Mouse (Mus musculus): ENCODE data around the gene Rogdi.

Gene Rogdi

DNA sequence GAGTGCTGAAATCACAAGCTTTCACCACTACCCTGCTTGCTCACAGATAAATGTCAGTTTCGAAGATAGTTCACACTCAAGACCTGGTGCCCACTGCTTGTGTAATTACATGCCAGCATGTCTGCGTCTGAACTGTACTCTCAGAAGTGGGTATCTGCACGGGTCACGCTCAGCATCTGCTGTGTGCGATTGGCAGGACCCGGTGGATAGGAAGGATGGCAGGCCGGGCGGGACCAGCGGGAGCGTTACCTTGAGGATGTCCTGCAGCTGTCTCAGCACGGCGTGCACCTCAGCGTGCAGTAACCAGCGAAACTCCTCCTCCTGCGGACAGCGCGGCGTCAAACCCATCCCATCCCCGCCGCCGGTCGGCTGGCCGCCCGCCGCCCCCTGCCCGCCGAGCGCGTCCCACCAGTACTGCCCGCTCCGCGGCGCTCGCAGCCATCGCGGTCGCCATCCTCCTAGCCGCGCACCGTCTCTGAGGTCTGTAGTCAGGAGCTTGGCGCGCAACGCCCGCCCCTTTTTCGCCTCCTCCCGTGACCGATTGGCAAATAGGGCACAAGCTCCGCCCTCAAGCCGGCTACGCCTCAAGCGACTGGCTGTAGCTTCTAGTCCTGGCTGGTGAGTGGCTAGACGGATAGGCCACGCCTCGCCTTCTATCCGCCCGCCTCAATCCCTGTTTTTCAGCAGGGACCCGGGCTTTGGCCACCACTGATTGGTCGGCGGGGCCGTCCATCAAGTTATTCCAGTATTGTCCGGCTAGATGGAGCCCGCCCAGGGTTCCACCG, at the start of gene Rogdi:
Rogdi (minus strand) TSS at position 500 of the 785 bp plus-strand sequence.
- DNase-seq (ENCODE audit: extremely low spot score) = peak; percentile 99

DNA sequence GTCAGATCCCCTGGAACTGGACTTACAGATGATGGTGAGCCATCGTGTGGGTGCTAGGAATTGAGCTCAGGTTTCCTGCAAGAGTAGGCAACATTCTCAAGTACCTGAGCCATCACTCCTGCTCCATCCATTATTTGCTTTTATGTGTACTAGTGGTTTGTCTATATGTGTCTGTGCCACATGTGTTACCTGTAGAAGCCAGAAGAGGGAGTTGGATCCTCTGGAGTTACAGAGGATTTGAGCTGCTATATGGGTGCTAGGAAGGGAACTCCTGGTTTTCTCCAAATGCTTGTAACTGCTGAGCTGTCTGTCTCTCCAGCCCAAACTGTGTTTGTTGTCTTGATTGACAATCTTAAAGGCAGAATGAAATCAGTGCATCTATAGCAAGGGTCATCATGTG, 44.8 kb upstream of the Rogdi start:
- DNase-seq (ENCODE audit: extremely low spot score) = peak; percentile 4

DNA sequence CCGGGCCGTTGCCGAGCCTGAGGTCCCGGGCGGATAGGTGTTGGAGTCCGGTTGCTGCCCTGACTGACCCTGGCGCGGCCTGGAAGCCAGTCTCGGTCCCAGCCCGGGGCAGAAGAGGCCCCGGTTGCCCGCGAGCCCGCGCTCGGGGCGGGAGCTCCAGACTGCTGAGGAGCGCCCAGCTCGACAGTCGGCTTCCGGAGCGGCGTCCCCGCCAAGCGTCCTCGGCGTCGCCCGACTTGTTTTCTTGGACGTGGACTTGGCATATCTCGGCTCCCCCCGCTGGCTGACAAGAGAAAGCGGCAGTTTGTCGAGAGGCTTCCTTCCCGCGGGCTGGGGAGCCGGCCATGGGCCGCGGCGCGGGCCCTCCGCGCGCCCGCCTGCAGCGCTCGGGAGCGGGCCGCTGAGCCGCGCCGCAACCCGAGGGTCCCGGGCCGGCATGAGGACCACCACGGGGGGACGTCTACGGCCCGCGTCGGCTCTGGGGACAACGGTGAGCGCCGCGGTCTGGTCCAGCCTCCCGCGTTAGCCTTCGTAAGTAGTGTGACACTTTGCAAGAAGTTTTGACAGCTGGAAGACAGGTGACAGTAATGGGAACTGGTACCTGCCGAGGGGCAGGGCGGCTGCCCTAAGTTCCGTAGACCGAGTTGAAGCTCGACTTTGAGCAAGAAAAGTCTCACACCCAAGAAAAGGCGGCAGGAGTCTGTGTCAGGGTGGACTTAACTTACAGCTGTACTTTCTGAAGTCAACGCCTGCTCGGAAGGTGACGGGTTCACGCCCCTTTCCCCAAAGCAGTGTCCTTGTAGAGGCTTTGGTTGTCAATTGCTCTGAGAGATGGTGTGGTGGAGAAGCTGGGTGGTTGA, 37.1 kb upstream of the Rogdi start:
- no peak for DNase-seq (ENCODE audit: extremely low spot score)

DNA sequence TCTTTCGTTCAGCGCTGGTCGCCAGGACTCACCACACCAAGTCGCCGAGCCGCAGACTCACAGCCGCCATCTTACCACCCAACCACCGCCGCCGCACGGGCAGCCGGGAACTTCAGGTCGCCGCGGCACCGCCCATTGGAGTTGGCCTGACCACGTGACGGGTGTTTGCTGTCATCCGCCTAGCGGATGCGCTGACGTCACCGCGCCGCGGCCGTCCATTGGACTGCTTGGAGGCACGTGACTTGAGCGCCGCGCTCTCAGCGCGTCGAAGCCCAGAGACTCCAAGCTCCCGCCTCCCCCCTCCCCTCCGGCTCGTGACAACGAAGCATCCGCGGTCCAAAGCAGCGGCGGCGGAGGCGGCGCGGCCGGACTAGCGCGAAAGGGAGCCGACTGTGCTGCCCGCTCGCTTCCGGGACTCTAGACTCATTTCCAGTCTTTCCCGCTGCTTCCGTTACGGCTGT, 36.5 kb upstream of the Rogdi start, which contains the start of the genes Glyr1 and Ubn1:
Glyr1 (minus strand) TSS at position 90 of the 461 bp plus-strand sequence.
Ubn1 (plus strand) TSS at position 284 of the 461 bp plus-strand sequence.
- peak; percentile 97 for DNase-seq (ENCODE audit: extremely low spot score)

DNA sequence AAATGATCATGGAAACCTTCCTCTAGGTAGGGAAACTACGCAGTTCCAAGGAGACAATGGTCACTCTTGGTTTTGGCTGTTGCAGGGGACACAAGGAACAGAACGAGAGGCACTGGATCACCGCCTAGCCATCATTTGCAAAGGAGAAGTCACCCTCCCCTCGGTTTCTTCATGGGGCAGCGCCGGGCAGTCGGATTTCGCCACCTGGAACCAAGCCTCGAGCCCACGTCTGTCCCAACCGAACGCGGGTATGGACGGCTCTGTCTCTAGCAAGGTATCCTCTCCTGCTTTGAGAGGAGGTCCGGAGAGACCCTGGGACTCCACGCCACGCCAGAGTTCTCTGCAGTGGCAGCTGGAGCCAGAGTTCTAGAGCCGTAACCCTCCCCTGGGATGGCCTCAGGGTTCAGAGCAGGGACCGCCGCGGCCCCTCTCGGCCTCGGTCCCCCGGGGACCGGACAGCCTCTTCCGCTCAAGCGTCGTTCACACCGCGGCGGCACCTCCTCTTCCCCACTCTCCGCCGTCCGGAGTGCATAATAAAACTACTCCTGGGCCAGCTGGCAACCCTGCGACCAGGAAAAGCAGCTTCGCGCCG, 35.9 kb upstream of the Rogdi start:
- peak; percentile 12 for DNase-seq (ENCODE audit: extremely low spot score)

DNA sequence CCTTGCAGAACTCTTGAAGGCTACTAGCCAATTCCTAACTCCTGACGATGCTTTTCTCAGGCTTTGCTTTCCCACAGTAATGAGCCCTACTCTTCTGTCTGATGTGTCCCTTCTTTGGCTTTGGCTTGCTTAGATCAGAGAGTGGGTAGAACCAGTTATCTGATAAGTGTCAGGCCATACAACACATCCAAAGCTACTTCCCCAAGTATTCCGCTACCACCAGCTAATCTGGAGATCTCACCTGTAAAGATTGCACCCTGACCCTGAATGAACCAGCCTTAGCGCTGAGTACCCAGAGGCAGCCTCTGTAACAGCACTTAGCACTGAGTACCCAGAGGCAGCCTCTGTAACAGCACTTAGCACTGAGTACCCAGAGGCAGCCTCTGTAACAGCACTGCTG, 32.0 kb upstream of the Rogdi start:
- no peak for DNase-seq (ENCODE audit: extremely low spot score)

DNA sequence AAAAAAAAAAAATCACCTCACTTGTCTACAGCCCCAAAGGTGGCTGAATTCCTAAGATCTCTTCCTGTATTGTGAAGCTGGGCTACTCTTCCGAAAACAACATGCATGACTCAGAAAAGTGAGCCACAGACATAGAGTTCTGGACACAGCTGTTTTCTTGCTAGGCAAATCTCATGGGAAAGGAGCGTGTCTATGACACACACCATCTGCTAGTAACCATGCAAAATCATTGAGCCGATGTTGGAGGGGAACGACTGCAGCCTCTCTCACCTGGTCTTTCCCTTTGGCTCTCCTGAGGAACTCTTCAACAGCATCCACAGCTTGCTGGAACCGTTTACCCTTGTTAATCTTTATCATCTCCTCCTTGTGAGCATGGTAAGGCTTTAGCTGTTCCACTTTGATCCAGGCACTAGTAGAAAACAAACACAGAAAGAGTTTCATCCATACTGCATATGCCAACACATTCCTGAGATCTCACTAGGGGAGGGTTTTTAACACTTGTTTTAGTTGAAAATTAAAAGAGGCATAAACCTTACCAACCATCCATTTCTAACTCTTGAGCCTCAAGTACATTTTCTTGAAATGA, 23.4 kb upstream of the Rogdi start:
- no peak for DNase-seq (ENCODE audit: extremely low spot score)

DNA sequence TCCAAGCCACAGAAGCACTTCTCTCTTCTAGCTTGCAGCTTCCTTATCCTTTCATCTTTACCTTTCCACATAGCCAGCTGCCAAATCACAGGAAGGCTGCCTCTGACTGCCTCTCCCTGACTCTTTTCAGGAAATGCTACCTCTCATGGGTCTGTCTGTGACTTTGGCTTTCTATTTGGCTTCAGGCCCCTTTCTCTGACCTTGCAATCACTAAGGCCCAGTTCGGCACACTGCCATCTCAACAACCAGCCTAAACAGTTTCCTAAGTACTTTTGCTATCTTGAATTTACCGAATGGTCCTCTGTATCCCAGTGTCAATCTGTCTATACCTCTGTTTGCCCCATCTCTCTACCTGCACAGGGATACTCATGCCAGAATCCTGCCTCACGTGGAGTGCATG, 22.2 kb upstream of the Rogdi start:
- DNase-seq (ENCODE audit: extremely low spot score) = no peak

DNA sequence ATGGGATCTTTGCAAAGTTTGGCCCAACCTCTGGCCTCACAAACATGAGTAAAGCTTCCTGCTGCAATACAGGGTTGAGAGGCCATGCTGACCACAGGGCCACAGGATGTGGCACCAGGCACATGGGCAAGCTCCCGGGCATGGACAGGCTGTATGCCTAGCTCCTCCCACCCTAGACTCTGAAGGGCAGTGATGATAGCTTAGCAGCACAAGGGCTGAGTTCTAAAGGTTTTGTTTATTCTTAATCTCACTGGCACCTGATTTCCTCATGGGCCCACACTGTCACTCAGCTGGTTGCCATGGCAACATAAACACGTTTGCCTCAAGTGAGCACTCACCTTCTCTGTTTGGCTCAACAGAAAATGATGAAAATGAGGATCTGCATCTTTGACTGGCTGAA, 16.5 kb upstream of the Rogdi start:
- DNase-seq (ENCODE audit: extremely low spot score) = no peak

DNA sequence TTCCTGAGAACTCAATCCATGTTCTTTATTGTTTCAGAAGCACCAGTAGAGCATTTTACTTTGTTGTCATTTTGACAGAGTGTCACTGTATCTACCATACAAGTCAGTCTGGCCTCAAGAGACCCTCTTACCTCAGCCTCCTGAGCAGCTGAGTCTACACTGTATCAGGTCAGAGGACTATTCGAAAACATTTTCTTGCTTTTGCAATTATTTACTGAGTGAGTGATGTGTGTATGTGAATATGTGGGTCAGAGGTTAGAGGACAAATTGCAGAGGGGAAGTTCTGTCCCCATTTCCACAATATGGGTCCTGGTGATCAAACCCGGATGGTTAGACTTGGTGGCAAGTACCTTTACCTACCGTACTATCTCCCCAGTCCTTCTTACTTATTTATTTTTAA, 10.7 kb upstream of the Rogdi start:
- no peak for DNase-seq (ENCODE audit: extremely low spot score)

DNA sequence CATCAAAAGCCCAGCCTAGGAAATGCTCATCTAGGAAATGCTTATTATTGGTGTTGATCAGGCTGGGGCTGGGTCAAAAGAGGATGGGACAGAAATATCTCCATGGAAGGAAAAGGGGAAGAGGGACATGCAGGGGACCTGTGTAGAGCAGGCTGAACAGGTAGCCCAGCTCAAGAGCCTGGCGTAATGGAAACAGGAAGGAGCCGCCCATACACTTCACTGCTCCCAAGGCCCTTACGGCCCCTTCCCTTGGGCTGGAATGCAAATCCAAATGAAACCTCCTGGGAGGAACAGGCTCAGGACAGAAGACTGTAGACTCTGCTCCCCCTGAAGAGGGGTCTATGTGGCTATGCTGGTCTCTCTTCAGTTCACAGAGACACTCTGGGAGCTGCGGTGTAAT, 1.2 kb upstream of the Rogdi start:
- DNase-seq (ENCODE audit: extremely low spot score) = no peak

DNA sequence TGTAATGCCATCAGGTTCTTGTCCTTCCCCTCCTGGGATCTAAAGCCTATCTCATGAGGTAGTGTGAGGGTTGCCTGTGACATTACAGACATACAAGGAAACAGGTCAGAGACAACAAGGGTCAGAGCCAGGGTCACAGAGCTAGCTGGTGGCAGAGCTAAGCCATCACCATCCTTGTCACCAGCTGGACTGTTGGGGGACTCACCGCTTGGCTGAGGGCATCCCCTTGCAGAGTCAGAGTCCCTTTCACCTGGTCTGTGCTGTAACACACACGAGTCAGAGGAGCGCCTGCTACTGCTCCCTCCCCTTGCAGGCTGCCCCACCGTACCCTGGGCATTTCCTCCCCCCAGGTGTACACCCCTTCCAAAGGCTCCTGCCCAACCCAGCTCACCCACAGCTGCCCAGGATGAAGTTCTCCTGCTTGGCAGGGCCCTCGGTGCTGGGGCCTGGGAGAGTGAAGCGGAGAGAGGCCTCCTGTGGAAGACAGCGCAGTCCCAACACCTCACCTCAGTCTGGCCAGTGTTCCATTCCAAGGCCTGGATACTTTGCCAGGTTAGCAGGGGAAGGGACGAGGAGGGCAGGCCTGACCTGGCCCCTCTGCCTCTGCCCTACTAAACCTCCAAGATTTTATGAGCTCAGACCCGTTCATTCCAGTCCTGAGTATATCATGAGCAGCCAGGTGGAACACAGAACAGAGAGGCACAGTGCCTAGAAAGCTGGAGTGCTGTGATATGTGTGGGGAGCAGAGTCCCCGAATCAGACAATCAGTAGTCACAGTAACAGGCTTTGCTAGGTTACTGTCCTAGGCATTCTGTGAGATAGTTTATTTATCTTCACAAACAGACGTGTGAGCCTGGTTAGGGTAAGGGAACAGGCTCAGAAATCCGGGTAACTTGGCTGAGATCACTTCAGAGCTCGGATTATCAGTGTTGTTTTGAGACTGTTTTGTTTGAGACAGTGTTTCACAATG, 1.0 kb downstream of the Rogdi start:
- peak; percentile 4 for DNase-seq (ENCODE audit: extremely low spot score)

DNA sequence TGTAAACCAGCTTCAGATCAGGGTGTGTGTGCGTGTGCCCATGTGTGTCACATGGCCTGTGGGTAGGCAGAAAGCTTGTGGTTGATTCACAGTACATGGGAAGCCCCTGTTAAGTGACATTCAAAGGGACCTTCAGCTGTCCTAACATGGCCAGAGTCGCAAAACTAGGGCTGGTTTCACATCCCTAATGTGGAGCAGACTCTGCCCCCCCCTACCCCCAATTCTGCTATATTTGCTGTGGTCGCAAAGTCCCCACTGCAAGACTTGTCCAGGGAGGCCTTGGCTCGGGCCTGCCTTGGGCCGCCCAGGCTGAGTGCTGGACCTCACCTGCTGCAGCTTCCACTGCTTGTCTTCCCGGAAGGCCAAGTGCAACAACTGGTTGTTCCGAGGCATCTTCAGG, 2.1 kb downstream of the Rogdi start:
- no peak for DNase-seq (ENCODE audit: extremely low spot score)

DNA sequence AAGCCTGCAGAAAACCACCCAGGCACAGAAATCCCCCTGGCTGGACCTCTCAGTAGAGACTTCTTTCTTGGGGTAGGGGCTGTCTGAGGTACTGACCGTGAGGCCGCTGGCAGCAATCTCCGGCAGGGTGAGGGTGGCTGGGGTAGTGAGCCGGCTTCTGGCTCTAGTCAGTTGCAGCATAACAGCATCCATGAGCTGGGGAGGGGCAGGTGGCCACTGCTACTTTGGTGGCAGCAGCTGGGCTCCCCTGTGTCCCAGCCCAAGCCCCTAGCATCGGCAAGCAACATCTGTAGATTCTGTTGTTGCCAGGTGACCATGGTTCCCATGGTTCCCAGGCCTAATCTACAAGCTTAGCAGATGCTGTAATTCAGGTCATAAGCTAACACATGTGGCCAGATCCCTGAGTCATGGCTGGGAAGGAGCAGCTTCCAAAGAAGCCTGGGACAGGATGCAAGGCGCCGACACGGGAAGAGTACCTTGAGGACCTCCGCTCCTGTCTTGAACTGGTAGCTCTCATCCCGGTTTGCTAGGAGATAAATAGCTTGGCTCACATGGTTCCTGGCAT, 2.9 kb downstream of the Rogdi start:
- no peak for DNase-seq (ENCODE audit: extremely low spot score)

DNA sequence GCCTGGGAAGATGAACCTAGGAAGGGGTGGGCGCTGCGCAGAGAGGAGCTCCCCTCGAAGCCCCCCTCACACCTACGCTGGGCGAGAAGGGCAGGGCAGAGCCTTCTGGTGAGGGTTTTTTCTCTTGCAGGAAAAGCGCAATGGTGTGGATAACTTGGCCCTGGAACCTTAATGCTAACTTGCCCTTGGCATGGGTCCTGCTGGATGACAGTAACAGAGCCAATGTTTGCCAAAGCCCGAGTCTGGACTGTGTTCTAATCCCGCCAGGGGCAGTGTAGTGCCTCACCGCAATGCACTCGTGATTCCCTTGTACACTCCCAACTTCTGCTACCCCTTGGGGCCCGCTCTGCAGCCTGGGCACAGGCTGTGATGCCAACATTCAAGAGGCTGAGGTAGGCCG, 5.3 kb downstream of the Rogdi start:
- DNase-seq (ENCODE audit: extremely low spot score) = no peak

DNA sequence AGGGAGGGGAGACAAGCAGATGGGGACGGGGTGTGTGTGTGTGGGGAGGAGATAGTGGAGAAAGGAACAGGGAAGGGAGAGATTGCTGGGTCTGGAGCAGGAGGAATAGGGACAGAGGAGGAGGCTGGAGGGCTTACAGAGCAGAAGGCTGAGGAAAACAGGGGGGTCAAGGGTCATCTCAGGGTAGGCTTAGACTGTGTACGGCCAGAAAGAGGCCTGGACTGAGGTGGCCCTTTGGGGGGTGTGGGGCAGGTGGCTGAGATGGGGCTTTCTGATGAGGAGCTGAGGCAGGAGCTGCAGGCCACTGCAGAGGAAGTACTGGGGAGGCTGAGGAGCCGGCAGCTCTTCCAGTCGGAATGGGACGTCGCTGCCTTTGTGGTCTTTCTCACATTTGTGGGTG, 5.9 kb downstream of the Rogdi start:
- DNase-seq (ENCODE audit: extremely low spot score) = no peak

DNA sequence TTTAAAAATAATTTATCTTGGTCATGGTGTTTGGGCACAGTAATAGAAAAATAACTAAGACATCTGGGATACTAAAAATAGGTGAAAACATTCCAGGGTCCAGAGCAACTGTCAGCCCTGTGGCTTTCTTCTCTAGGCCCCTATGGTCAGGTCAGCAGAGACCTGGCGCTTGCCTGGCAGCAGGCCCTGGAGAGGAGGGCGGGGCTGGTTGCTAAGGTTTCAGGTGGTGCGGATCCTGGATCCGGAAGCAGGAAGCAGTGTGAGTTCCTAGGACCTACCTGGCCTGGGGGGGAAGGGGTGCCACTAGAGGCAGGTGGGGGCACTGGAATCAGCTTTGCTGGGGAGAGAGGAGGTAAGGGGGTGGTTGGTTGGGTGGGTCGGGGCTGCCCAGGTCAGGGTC, 6.3 kb downstream of the Rogdi start, which contains the start of gene Smim22:
Smim22 (plus strand) TSS at position 222 of the 400 bp plus-strand sequence.
- DNase-seq (ENCODE audit: extremely low spot score) = peak; percentile 14

DNA sequence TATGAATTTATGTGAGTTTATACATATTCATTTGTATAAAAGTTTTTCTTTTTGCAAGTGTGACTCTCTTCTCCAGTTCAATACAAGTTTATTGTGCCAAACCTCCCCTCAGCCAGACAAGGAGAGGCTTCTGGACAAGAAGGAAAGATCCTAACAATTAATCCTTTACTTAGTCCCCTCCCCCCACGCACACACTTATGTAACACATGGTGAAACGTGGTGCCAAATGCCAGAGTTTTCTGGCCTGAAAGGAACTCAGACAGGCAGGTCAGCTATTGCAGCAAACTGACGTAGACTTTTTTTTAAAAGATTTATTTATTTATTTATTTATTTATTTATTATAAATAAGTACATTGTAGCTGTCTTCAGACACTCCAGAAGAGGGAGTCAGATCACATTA, 12.7 kb downstream of the Rogdi start:
- no peak for DNase-seq (ENCODE audit: extremely low spot score)

DNA sequence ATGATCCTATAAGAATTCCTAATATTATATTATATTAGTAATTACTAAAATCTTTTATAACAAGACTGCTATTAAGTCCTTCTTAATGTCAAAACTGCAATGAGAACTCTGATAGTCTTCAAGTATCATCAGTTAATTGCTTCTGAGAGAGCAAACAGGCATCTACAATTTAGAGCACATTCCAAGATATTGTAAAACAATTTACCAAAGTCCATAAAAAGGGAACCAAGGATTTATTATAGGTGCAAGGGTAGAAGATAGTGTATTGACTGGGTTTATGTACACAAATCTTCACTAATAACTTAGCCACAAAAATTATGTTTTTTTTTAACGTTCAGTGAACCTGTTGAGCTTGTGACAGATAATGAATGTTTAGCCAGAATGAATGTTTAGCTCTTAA, 14.4 kb downstream of the Rogdi start:
- DNase-seq (ENCODE audit: extremely low spot score) = no peak

DNA sequence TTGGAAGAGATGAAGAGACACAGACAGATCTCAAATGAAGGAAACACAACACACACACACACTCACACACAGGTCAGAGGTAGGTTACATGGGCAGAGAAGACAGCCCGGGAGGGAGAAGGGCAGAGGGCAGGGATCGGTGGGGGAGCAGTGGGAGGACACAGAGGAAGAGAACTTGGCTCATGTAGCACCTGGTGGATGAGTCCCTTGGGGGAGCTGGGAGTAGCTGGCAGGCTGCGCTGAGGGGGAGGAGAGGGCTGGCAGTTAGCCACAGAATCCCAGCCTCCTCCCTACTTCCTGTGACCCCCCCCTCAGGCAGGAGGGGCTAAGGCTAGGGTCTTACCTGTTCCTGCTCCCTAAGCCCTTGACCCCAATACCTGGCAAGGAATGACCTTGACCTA, 15.8 kb downstream of the Rogdi start, which contains the start of gene Sept12:
Sept12 (minus strand) TSS at position 300 of the 400 bp plus-strand sequence.
- no peak for DNase-seq (ENCODE audit: extremely low spot score)

All from embryo, embryonic 9.5 days (tissue).